Mouse (Mus musculus) heart, embryonic 16.5 days (tissue): ENCODE measurements around the gene Astn1. TPM values are rescaled to one million over a fixed set of nuclear protein-coding genes. Genes with fewer than 3 reads are reported as not detected.

Experiments
- ATAC-seq: fragments of 200-750 bp; cut with Nextera tagmentation; replicated peaks from 2 replicates; pipeline ENCODE4 v1.8.0; 2017; ENCODE audit warnings: moderate number of reproducible peaks; ENCODE audit not compliant: insufficient read depth, low FRiP score; ENCODE audit errors: extremely low read depth
- H3K27ac ChIP-seq: fragments of 300-500 bp; sonication (generic); 2 replicates; pipeline ENCODE4 v1.5.1; 2014; ENCODE audit warnings: mild to moderate bottlenecking, low read length, control low read depth, moderate library complexity
- H3K27me3 ChIP-seq: fragments of 300-500 bp; sonication (generic); 2 replicates; pipeline ENCODE4 v1.6.1; 2014; ENCODE audit warnings: low read length, mixed read lengths; ENCODE audit not compliant: control insufficient read depth, insufficient read depth
- H3K36me3 ChIP-seq: fragments of 300-500 bp; sonication (generic); 2 replicates; pipeline ENCODE4 v1.6.1; 2014; ENCODE audit not compliant: control insufficient read depth, insufficient read depth
- H3K4me1 ChIP-seq: fragments of 300-500 bp; sonication (generic); 2 replicates; pipeline ENCODE4 v1.6.1; 2014; ENCODE audit warnings: low read length, mixed read lengths; ENCODE audit not compliant: control insufficient read depth, insufficient read depth
- H3K4me2 ChIP-seq: fragments of 300-500 bp; sonication (generic); 2 replicates; pipeline ENCODE4 v1.6.1; 2014; ENCODE audit warnings: low read depth, mild to moderate bottlenecking, control low read depth, low read length
- H3K4me3 ChIP-seq: fragments of 300-500 bp; sonication (generic); 2 replicates; pipeline ENCODE4 v1.5.1; 2014; ENCODE audit warnings: mild to moderate bottlenecking, control low read depth, low read length
- H3K9ac ChIP-seq: fragments of 300-500 bp; sonication (generic); 2 replicates; pipeline ENCODE4 v1.6.1; 2014; ENCODE audit warnings: low read length, control low read depth
- H3K9me3 ChIP-seq: fragments of 300-500 bp; sonication (generic); replicated peaks from 2 replicates; pipeline ENCODE4 v1.6.1; 2016; ENCODE audit warnings: low read length; ENCODE audit not compliant: control insufficient read depth
- WGBS: fragments of 180-500 bp; shearing (Covaris S2); extraction: QIAGEN DNeasy Blood & Tissue Kit; methylation state at CpG from one replicate; pipeline ENCODE4 v1.1.7; 2014; 5-methylcytosine and 5-hydroxymethylcytosine counted together
- polyA plus RNA-seq: library from polyadenylated mRNA; unstranded; fragments of >200 nt; fragmentation: Nextera tagmentation; extraction: Ambion mirVana; gene quantifications from 2 replicates; pipeline ENCODE4 v1.2.1, GENCODE M21; 2015

Gene Astn1
- polyA plus RNA-seq, 1 experiment from 2014 or later: 0.42 TPM

DNA sequence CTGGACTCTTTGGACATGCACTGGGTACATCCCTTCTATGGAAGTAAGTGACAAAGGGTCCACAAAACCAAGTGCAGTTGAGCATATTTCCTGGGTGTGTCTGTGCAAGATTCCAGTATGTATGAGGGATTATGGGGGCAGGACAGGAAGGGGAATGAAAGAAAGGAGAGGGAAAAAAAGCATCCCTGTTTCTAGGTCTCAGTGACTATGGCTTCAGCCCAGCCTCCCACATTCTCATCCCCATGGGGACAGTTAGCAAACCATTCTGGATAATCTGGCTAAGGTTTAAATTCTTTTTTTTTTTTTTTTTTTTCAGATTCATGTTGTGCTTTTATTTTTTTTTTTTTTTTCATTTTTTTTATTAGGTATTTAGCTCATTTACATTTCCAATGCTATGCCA is 280.2 kb downstream of the Astn1 start:
- H3K36me3 ChIP-seq: no peaks in the 10 kb centered on the region
- no peak overlapping the region for H3K9ac ChIP-seq
- no peak for ATAC-seq

DNA sequence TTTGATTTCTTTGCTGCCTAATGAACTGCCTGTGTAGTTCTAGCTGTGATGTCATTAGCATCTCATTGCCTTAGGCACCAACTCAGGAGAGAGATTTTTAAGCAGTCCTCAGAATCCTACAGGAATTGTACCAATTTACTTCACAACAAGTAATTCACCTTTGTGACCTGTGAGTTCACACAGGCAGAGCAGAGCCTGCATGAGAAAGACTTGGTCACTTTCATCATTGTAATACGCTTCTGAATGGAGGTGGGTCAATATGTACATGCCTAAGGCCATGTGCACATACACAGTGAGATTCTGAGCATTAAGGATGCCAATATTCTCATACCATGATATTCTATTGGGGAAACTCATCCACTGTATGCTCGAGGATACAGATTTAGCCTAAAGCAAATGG is 290.7 kb downstream of the Astn1 start:
- WGBS: 70% methylated on average over 2 of the region's 2 CpGs
- Histone ChIP-seq H3K27me3 (no peaks in the 10 kb centered on the region), H3K4me1 (no peaks in the 10 kb centered on the region), H3K9me3 (no peaks in the 10 kb centered on the region), H3K9ac (no peak overlapping the region), H3K36me3 (no peaks in the 10 kb centered on the region), H3K27ac (no peak overlapping the region), H3K4me2 (no peak overlapping the region), H3K4me3 (no peak overlapping the region)
- no peak for ATAC-seq

More for the DNA sequence above, 280.2 kb downstream of the Astn1 start:
- no peaks in the 10 kb centered on the region for H3K9me3 ChIP-seq
- H3K27me3 ChIP-seq: no peaks in the 10 kb centered on the region
- H3K4me3 ChIP-seq: no peak overlapping the region
- no peak overlapping the region for H3K27ac ChIP-seq
- no peak overlapping the region for H3K4me2 ChIP-seq
- H3K4me1 ChIP-seq: no peaks in the 10 kb centered on the region

DNA sequence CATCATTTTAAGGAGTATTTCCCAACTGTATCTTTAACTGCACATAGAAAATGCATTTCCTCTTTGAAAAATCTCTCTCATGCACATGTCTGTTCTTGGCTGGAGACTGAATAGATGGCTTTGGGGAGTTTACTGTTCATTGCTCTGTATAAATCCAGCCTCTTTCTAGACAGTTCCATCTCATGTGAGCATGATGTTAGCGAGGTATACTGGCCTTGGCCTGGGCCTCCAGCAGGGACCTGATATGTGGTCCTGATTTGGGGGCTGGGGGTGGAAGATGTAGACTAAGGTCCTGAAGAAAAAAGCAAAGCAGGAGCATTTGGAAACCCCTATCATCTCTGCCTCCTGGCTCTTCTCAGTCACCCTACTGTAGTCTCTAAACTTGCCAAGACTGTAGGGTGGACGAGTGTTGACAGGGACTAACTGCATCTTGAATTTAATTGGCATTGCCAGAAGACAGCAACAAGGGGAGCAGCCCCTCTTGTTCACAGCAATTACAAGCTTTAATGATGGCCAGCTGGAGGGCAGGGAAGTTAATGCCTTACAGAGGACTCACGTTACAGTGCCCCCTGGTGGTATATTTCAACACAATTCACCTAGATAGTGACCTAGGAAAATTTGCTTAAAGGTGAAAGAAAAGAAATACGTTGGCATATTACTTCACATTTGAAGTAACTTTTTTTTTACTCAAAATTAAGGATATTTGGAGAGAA is 291.9 kb downstream of the Astn1 start:
- Histone ChIP-seq H3K9ac (no peak overlapping the region), H3K4me1 (no peaks in the 10 kb centered on the region), H3K36me3 (no peaks in the 10 kb centered on the region), H3K4me3 (no peak overlapping the region), H3K27me3 (no peaks in the 10 kb centered on the region), H3K9me3 (no peaks in the 10 kb centered on the region), H3K27ac (no peak overlapping the region), H3K4me2 (no peak overlapping the region)
- 26% methylated on average over 4 of the region's 4 CpGs for WGBS
- no peak for ATAC-seq

DNA sequence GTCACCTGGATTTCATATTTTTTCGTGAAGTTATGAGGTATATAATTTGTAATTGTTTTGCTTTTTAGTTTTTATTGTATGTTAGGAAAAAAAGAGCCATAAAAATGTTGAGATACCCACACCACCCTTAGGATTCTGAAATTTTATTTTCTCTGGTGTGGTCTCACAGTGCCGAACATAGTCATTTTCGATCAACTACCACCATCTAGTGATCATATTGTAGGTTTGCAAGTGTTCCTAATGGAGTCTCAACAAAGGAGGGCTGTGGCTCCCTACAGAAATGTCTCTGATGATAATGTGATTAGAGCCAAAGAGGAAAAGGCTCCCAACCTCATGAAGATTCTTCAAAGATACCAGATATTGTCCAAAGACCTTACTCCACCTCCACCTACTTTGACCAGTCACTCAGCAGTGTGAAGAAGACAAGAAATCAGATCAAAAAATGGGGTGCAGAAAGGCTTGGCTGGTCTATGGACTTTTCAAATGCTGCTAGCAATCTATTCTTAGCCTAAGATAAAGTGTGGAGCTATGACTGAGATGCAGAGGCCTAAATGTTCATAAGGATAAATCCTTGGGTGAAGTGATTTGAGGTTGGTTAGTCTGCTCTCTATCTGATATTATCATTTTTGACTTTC is 292.6 kb downstream of the Astn1 start:
- H3K36me3 ChIP-seq: no peaks in the 10 kb centered on the region
- H3K4me2 ChIP-seq: no peak overlapping the region
- H3K9me3 ChIP-seq: no peaks in the 10 kb centered on the region
- ATAC-seq: peak; percentile 55
- H3K4me3 ChIP-seq: no peak overlapping the region
- no peak overlapping the region for H3K9ac ChIP-seq
- WGBS: 34% methylated on average over 3 of the region's 3 CpGs
- no peaks in the 10 kb centered on the region for H3K27me3 ChIP-seq
- no peak overlapping the region for H3K27ac ChIP-seq
- H3K4me1 ChIP-seq: no peaks in the 10 kb centered on the region

DNA sequence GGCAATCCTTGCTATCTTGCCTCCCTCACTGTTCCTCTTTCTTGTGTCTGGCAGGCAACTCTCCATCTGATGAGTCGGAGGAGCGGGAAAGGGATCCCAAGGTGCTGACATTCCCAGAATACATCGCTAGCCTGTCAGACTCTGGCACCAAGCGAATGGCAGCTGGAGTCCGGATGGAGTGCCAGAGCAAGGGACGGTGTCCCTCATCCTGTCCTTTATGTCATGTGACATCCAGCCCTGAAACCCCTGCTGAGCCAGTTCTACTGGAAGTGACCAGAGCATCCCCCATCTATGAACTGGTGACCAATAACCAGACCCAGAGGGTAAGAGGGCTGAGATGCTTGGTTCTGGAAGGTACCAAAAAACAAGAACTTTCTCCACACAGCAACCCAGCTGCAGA is 294.9 kb downstream of the Astn1 start:
- WGBS: 85% methylated on average over 6 of the region's 6 CpGs
- Histone ChIP-seq H3K4me1 (no peaks in the 10 kb centered on the region), H3K27ac (no peak overlapping the region), H3K27me3 (no peaks in the 10 kb centered on the region), H3K36me3 (no peaks in the 10 kb centered on the region), H3K9ac (no peak overlapping the region), H3K4me2 (no peak overlapping the region), H3K4me3 (no peak overlapping the region), H3K9me3 (no peaks in the 10 kb centered on the region)
- no peak for ATAC-seq

DNA sequence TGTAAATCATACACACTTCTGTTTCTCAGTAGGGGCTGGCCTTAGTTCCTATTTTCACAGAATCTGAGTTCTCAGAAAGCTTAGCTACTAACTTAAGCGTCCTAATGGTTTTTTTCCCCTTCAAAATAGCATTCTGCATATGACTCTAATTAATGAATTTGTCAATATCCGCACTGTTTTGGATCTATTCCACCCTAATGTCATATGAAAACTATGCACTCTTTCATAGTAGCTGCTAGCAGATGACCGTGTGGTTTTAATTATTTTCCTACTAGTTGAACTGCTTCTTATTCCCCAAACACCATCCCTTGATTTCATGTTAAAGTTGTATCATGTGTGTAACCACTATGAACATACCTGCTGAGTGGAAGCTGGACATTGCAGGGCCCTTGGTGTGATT is 303.9 kb downstream of the Astn1 start:
- no peak overlapping the region for H3K4me3 ChIP-seq
- no peaks in the 10 kb centered on the region for H3K9me3 ChIP-seq
- H3K36me3 ChIP-seq: no peaks in the 10 kb centered on the region
- H3K27ac ChIP-seq: no peak overlapping the region
- no peaks in the 10 kb centered on the region for H3K27me3 ChIP-seq
- no peaks in the 10 kb centered on the region for H3K4me1 ChIP-seq
- H3K9ac ChIP-seq: no peak overlapping the region
- no peak for ATAC-seq
- H3K4me2 ChIP-seq: no peak overlapping the region
- 72% methylated on average over 3 of the region's 3 CpGs for WGBS

DNA sequence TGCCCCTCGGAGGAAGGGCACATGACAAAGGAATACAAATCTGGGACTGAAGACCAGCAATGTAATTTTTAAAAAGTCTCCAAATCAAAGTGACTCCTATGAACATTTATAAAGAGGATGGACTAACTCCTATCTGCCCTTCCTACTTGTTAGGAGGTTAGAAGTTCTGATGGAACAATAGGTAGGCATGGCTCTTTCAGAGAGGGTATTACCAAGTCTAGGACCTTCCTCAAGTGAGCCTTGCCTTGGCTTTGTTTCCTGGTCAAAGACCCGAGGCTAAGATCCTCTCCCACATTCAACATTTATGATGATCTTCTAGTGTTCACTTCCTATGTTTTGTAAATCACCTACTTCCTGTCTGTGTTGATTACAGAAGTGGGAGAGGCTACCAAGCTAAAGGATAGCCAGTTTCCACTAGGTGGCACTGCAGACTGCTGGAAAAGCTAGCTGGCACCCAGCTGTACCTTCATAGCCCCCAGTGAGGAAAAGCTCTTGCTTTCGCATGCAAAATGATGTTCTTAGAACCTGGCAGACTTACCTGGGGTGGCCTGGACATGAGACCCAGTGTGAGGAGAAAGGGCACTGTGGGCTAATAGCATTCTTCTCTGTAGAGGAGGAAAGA is 308.0 kb downstream of the Astn1 start:
- H3K27me3 ChIP-seq: no peaks in the 10 kb centered on the region
- H3K9ac ChIP-seq: no peak overlapping the region
- H3K4me3 ChIP-seq: no peak overlapping the region
- H3K9me3 ChIP-seq: no peaks in the 10 kb centered on the region
- WGBS: 40% methylated on average over 3 of the region's 3 CpGs
- peak; percentile 69 for ATAC-seq
- no peak overlapping the region for H3K4me2 ChIP-seq
- H3K36me3 ChIP-seq: no peaks in the 10 kb centered on the region
- H3K4me1 ChIP-seq: no peaks in the 10 kb centered on the region
- H3K27ac ChIP-seq: no peak overlapping the region

DNA sequence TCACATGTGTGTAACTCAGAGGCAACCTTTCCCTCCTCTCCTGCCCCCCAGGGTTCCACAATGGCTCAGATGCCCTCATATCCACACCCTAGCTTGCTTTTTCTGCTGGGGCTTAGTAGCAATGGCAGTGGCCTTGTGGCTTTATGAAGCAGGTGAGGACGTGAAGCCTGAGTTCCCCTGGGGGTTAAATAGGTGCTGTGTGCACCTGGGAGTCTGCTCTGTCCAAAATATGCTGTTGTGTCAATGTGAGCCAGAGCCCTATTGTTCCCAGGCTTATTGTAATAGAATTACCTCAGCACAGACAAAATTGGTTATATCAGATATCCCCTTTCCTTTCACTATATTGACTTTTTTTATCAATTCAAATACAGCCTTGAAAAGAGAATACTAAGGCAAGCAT is 325.7 kb downstream of the Astn1 start:
- H3K4me2 ChIP-seq: no peak overlapping the region

DNA sequence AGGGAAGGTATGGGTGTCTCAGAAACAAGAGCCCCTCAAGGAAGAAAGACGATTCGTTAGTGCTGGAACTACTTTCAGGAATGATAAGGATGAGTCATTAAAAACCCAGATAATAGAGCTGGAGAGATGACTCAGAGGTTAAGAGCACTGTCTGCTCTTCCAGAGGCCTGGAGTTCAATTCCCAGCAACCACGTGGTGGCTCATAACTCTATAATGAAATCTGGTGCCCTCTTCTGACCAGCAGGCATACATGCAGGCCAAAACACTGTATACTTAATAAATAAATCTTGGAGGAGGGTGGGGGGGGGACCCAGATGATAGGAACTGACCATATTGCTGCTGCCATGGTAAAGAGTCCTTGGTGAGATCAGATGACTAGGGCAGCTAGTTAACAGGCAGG is 335.4 kb downstream of the Astn1 start:
- no peak for ATAC-seq
- H3K27me3 ChIP-seq: no peaks in the 10 kb centered on the region
- no peak overlapping the region for H3K4me3 ChIP-seq
- WGBS: 41% methylated on average over 3 of the region's 3 CpGs
- H3K36me3 ChIP-seq: no peaks in the 10 kb centered on the region
- no peaks in the 10 kb centered on the region for H3K9me3 ChIP-seq
- no peaks in the 10 kb centered on the region for H3K4me1 ChIP-seq
- no peak overlapping the region for H3K4me2 ChIP-seq
- no peak overlapping the region for H3K27ac ChIP-seq
- H3K9ac ChIP-seq: no peak overlapping the region

More for the DNA sequence above, 325.7 kb downstream of the Astn1 start:
- Histone ChIP-seq H3K9me3 (no peaks in the 10 kb centered on the region), H3K27me3 (no peaks in the 10 kb centered on the region), H3K9ac (no peak overlapping the region), H3K4me1 (no peaks in the 10 kb centered on the region), H3K27ac (no peak overlapping the region), H3K4me3 (no peak overlapping the region), H3K36me3 (no peaks in the 10 kb centered on the region)
- WGBS: 44% methylated on average over 1 of the region's 1 CpGs
- ATAC-seq: no peak
